Mouse (Mus musculus) gastrocnemius, adult 18-20 months (tissue): ENCODE results near the gene Daam2. TPM values are rescaled to one million over a fixed set of nuclear protein-coding genes. Genes with fewer than 3 reads are reported as not detected.
"Not testable (repeated sequence)": the region's sequence is repeated elsewhere in the genome, so short reads cannot be mapped to it uniquely, and the experiment has no call there.

Experiments
- DNase-seq: peaks from one replicate; pipeline ENCODE4 v3.0.0; 2021; ENCODE audit warnings: low spot score
- total RNA-seq, 2 experiments: library from RNA; stranded (reverse); gene quantifications; 2 replicates each; pipeline ENCODE4 v1.2.3; 2021

Gene Daam2
- total RNA-seq, 2 experiments from 2014 or later = 3.6 to 4.0 TPM

DNA sequence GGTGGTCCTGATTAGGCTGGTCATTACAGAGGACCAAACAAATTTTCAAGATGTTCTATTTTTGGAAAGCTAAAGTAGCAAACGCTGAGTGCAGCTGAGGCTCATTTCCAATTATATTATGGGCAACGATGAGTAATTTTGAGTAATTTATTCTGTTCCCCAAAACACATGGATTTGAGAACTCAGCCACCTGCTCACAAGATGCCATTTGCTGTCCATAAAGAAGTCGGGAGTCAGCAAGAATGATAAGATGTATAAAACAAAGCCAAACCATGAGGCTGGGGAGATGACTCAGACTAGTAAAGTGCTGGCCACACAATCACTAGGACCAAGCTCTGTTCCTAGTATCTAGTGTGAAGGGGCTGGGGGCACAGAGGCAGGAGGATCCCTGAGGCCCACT is 79.7 kb downstream of the Daam2 start:
- no peak for DNase-seq

DNA sequence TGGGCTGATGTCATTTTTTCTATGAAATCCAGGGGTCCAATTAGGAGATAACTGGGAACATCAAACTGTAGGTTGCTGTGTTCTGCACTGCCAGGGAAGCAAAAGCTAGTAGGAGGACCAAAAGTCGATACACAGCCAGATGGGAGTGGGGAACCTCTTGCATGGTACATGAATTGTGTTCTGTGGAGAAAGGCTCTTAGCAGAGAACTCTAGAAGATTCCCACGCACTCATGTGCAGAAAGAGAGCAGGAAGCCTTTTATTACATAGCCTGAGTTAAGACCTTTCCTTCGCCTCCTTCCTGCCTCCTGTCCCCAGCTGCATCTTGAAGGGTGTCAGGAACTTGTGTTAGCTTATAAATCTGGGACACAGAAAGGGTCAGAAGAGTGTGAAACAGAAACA is 82.3 kb downstream of the Daam2 start:
- DNase-seq = no peak

DNA sequence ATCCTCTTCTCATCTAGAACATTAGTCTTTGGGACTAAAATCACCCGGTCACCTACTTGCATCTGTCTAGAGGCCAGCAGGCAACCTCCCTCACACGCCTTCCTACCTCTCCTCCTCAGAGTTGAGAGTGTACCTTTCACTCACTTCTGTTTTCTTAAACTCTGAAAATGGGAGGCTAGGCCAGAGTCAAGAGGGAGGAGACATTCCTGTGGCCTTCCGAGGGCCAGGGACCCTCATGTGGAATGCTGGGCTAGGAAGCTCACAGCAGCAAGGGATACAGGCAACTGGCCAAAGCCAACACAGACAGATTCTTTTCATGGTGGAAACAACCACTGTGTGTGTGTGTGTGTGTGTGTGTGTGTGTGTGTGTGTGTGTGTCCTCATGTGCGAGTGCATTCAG is 86.8 kb downstream of the Daam2 start:
- no peak for DNase-seq

DNA sequence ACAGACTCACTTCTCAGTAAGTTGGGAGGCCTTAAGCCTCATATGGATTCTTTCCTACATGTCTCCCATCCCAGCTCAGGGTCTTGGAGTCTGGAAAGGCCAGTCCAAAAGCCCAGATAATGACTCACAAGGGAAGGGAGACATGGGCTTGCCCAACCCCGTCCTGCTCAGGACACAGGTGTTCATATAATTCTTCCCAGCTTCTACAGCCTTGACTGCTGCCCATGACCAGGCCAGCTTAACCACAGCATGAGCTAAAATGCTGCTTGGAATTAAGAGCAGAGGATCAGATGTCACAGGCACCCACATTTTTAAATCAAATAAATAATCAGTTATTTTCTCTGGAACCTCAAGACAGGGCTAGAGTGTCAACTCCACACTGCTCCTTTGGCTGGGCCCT is 89.0 kb downstream of the Daam2 start:
- no peak for DNase-seq

DNA sequence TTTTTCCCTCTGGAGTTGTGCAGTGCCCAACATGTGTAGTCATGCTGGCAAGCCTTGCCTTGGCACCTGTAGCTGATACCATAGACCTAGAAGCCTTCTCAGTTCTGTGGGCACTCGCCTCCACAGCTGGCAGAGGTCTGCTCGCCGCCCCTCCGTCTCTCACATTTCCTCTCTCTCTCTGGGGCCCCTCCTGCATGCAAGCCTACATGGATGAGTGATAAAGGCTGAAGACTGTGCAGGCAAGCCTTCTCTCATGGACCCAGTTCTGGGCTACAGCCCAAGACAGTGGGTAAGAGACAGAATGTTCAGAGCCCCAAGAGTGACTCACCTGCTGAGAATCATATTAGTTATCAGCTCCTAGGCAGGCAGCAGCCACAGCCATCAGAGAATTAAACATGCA is 90.1 kb downstream of the Daam2 start:
- DNase-seq = no peak

DNA sequence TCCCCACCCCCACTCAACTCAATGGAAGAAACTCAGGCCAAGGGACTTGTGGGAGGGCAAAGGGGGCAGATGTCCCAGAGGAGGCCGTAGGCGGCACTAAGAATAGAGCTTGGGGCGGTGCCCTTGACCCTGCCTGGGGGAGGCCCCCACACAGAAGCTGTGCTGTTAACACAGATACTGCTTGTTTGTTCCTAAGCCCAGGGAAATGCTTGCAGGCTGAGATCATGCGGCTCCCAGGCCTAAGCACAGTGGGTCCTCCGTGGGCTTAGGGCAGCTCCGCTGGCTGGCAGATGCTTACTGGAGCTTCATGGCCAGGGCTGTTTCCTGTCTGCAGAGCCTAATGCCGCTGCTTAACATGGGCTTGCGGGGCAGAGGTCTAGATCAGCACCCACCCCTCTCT is 91.5 kb downstream of the Daam2 start:
- DNase-seq = no peak

DNA sequence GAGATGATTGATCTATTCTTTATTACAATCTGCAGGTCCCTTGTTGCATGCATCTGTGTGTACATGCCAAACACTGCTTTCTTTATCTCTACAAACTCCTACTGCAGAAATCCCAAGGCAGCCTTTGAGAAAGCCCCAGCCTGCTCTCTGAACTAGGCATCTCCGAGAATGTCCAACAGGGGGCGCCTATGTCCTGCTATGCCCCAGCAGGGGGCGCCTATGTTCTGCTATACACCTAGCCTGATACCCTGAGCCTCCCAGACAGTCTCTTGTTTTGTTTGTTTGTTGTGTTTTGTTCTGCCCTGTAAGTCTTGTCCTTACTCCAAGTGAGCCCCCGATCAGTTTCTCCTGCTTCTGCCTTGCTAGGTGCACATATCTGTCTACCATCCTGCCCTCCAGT is 95.9 kb downstream of the Daam2 start:
- DNase-seq = peak; percentile 83

DNA sequence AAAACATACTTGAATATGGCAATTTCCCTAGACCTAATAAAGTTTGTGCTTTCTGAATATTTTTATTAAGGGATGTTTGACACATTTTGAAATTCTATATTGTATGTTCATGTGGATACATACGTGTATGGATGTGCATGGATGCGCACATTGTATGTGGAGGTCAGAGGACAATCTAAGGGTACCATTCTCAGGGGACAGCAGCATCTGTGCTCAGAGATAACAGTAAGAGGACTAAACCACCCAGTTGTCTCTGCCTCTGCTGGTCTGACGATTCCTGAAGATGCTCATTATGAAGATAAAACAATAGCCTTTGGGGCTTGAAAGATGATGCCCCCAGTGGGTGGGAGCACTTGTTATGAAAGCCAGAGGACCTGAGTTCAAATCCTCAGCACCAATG is 99.3 kb downstream of the Daam2 start:
- DNase-seq = no peak

DNA sequence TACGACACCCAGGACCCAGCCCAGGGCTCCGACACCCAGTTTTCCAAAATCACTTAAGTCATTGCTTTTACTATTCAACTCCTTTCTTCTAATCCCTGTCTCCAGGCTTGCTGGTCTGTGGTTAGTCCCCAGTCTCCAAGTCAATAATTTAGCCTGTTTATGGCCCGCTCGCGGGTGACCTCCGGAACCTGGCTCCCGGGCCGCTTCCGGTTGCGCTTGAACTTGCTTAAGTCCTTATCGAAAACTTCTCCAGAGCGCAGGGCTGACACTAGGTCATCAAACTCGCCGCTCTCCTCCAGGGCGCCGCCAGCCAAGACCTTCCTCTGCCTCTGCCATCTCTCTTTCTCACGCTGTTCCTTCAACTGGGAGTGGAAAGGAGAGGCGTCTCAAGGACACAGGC is 105.8 kb downstream of the Daam2 start:
- DNase-seq = no peak

DNA sequence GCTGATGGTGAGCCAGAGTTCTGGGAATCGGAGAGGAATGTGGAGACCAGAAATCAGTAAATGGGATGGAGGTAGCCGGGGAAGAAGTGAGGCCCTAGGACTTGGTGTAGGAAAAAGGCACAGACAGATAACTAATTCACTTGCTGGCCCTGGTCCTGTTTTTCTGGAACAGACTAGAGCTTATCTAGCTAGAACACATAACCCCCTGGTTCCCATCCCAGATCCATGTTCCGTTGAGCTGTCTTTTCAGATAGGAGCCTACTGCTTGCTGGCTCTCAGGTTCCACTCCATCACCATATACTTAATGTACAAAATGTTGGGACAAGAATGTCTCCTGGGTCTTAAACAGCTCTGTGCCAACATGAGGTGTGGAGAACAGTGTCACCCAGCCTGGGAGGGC is 106.3 kb downstream of the Daam2 start:
- DNase-seq = no peak

DNA sequence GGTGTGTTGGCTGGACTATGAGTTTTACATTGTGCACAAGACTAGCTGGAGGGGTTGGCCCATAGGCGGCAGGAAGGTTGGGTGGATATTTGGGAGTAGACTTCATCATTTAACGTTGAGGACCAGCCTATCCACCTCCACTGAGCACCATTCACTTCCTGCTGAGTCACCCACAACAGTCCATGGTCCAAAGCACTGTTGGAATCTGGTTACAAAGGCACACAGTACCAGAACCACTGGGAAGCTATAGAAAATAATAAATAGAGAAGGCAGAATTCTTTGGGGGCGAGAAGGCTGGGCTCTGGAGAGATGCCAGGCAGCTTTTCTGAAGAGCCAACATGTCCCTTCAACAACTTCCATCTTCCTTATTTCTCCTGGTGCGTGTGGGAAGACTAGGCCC is 107.8 kb downstream of the Daam2 start:
- no peak for DNase-seq

DNA sequence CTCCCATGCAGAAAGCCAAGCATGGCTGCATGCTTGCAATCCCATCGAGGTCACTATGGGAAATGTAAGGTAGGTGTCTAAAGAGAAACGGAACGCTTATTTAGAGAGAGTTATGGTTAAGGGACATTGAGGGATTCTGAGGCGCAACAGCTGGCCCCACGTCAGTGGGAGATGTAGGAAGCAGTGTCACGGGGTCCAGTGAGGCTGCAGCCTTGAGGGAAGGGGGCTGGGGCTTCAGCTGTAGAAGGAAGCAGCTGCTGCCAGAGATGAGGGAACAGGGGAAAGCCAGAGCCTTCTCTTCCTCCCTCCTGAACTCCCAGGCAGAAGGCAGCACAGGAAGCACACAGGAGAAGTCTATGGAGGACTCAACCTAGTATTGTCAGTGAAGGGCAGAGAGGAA is 113.2 kb downstream of the Daam2 start:
- no peak for DNase-seq

DNA sequence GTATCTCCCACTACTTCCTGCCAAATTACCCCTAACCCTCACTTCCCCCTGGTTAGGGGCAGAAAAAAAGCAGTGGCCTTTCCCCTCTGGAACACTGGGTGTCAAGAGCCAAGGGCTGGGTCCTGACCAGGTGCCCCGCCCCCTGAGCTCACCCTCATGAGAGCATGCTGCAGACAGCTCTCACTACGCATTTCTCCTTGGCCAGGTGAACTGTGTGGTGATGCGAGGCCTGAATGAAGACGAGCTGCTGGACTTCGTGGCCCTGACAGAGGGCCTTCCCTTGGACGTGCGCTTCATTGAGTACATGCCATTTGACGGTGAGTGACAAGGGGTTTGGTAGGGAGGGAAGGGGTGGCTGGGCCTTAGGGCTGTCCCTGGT is 114.9 kb downstream of the Daam2 start:
- DNase-seq = no peak

DNA sequence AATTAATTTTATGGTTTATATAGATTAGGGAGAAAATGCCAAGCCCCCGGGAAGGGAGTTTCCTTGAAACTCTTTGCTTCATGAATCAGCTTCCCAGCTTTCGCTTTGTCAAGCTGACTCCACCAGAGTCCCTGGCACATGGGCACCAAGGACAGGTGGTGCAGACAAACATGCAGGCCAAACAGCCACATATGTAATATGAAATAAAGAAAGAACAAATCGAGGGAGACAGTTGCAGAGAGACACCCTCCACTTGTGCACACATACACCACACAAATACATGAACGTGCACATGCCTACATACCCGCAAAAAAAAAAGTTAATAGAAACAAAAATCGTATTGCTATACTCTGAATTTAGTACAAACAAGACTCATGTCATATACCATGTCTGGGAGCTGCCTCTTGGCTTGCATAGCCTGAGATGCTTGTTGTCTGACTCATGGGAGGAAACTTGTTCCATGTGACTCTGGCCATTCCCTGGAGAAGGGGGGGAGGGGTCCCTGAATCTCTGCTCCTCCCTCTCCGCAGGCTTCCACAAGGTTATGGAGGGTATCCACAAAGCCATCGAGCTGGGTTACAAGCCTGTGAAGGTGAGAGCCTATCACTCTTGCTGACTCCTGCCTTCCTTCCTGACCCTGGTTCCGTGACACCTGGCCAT is 115.4 kb downstream of the Daam2 start:
- DNase-seq = no peak

DNA sequence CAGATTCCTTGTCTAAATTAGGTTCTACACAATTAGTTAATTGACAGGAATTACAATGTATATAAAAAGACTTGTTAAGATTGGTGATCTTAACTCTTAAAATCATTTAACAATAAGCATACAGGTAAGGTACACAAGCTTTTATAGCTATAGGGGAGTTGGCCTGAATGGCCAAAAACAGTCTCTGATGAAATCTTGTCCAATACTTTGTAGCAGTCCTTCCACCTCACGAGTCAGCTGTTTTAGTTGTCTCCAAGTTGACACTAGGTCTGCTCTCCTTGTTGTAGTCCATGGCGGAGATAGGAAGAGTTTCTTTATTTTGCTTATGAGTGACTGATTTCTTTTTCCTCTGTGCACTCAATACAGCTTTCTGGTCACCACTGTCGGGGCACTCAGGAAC is 121.3 kb downstream of the Daam2 start:
- not testable (repeated sequence) for DNase-seq

DNA sequence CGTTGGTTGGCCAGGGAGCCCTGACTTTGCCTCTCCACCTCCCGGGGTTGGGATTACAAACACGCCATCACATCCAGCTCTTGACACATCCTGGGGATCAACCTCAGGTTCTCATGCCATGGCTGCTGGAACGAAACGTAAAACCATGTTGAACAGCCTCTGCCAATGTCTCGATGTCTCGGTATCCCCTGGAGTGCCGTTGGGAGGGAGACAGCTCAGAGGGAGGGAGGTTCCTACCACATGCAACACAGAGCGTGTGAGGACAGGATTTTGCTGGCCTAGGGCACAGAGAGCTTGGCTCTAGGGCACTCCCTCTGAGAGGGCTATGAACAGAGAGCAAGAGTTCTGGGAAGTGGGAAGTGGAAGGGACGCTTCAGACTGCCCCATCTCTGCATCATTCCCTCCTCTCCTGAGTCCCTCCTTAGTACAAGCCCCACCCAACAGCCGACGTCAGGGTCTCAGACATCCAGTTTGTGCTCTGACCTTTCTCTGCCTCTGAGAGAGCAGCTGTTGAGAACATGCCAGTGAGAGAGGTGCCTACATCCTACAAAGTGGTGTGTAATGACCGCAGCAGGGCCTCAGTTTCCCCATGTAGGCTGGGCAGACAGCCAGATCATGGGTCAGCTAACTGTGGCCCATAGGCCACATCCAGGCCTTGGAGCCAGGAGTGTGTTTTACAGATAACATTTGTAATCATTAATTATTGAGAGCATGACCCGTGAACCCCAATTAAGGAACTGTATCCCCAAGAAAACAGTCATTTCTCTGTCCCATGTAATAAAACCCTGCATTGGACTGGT is 123.6 kb downstream of the Daam2 start:
- peak; percentile 56 for DNase-seq

DNA sequence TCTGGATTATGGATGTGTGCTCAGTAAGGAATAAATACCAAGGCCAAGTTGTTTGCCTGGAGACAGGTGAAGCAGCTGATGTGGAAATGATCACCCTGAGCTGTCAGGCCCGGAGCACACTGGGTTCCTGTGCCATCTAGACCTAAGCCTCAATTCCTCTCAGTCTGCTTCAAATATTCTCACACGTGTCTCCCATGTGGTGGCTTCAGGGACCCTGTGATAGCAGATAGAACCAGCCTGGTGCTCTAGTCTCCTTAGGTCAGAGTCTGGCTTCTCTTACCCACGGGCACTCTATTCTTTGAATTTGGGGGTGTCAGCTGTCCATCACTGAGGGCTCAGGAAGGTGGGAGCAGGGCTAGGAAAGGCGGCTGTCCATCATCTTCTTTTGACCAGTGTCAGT is 124.4 kb downstream of the Daam2 start:
- no peak for DNase-seq

DNA sequence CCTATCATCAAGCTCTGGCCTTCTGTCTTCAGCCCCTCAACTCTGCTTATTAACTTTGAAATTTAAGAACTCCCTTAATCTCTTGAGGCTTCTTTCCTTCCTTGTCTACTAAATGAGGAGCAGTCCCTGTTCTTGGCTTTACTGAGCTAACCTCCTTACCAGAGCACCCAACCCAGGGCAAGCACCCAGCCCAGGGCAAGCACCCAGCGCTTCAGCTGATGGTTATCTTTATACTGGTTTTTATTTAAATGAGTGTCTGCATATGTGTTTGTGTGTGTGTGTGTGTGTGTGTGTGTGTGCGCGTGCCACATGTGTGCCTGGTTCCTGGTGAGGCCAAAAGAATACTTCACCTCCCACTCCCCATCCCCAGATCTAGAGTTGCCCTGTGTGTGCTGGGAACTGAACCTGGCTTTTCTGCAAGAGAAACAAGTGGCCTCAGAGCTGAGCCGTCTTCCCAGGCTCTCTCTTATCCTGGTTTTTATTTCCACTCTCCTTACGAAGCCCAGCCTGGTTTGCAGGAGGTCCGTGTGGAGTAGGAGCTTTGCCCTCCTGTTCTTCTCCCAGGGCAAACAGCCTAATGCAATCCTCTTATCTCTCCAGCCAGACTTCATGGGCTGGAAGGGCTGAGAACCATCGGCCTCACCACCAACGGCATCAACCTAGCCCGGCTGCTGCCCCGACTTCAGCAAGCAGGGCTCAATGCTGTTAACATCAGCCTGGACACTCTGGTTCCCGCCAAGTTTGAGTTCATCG is 125.1 kb downstream of the Daam2 start:
- no peak for DNase-seq

DNA sequence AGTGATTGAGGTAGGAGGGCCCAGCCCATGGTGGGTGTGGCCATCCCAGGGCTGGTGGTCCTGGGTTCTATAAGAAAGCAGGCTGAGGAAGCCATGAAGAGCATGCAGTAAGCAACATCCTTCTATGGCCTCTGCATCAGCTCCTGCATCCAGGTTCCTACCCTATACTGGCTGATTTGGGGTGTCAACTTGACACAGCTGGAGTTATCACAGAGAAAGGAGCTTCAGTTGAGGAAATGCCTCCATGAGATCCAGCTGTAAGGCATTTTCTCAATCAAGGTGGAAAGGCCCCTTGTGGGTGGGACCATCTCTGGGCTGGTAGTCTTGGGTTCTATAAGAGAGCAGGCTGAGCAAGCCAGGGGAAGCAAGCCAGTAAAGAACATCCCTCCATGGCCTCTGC is 126.8 kb downstream of the Daam2 start:
- not testable (repeated sequence) for DNase-seq

DNA sequence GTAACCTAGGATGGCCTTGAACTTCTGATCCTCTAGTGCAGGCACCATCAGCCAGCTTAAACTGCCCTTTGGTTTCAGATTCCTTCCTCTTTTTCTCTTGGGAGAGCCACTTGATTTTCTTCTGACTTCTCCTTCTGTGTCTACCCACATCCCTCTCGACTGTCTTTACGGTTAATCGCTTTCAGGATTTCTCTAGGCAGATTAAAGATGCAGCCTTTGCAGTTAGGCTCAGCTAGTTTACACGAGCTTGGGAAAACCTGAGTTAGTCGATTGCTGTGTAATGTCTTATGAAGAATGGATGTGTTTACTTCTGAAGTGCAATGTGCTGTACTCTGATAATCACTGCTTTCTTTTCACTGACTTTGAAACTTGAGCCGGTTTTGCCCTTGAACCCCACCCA is 127.5 kb downstream of the Daam2 start:
- DNase-seq = no peak

DNA sequence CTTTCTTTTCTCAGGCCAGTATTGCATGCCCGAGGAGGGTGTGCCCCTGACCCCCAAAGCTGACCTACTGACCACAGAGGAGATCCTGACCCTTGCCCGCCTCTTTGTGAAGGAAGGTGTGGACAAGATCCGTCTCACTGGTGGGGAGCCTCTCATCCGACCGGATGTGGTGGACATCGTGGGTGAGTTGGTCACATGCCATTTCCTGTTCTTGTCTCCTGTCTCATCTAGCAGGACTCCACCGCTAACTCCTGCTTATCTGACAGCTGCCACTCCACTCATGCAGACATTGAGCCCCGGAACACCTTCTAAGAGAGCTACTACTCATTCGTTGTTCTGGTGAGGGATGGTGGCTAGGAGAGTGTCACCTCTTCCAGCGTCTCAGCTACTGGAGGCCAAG is 129.1 kb downstream of the Daam2 start:
- no peak for DNase-seq

DNA sequence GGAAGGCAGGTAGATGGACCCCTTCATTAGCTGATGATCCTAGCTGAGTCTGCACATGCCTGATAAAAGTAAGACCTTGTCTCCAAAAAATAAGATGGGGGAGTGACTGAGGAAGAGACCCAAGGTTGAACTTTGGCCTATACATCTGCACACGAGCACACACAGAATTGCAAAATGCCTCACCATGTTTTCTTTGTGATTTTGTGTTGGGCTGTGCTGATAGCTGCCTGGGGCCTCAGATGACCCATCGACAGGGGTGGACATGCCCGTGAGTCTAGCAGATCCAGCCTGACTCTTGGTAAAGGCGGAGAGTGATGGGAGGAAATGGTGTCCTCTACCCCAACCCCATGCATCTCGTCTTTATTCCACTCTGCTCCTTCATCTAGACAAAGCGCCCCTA is 129.9 kb downstream of the Daam2 start:
- no peak for DNase-seq

DNA sequence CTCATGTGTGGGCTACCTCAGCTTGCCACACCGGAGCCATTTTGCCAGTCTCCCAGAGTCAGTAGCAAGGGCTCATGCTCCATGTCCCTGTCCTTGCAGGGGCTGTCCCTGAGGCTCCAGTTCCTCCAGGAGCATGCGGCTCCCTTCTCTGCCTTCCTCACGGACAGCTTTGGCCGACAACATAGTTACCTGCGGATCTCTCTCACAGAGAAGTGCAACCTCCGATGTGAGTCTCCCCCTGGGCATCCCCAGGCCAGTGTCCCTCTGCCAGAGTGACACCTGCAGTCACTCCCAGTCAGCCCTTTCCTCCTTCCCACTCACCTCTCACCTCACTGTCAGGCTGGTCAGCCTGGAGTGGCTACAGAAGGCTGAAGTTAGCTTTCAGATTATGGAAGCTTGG is 131.1 kb downstream of the Daam2 start:
- DNase-seq = no peak
